Mouse (Mus musculus) bone marrow, adult 2 months (tissue): ENCODE results near the gene Gabarapl2. TPM values are rescaled to one million over a fixed set of nuclear protein-coding genes. Genes with fewer than 3 reads are reported as not detected.
A peak's percentile ranks its signal among the peaks of the same experiment; 100 is the strongest.

Source experiments
- H3K27ac ChIP-seq: fragments of 200-500 bp; 2 replicates; pipeline ENCODE4 v1.5.1; 2012; ENCODE audit warnings: low read depth, mild to moderate bottlenecking, control low read depth, inconsistent platforms, low read length; ENCODE audit not compliant: control insufficient read depth, poor library complexity, insufficient read depth
- H3K4me1 ChIP-seq: fragments of 200-500 bp; 2 replicates; pipeline ENCODE4 v1.6.1; 2011; ENCODE audit warnings: low read length; ENCODE audit not compliant: control insufficient read depth, insufficient read depth
- H3K4me3 ChIP-seq: fragments of 200-500 bp; replicated peaks from 2 replicates; pipeline ENCODE3; 2011; ENCODE audit warnings: mild to moderate bottlenecking, low read depth, low read length, control low read depth; ENCODE audit not compliant: control insufficient read depth
- CTCF ChIP-seq: fragments of 200-500 bp; IDR thresholded peaks from 2 replicates; pipeline ENCODE4 v1.5.1; 2011; ENCODE audit warnings: low read length, control low read depth; ENCODE audit not compliant: control insufficient read depth, insufficient read depth
- POLR2A ChIP-seq: fragments of 200-500 bp; IDR thresholded peaks from 2 replicates; pipeline ENCODE4 v1.6.1; 2011; ENCODE audit warnings: low read depth, mild to moderate bottlenecking, control low read depth, low read length, borderline replicate concordance; ENCODE audit not compliant: control insufficient read depth
- WGBS: fragments of 180-500 bp; shearing (Covaris S2); methylation state at CpG from one replicate; pipeline ENCODE4 v1.1.7; 2018; 5-methylcytosine and 5-hydroxymethylcytosine counted together
- polyA plus RNA-seq: library from polyadenylated mRNA; stranded (reverse); fragments of >200 nt; gene quantifications from 2 replicates; pipeline ENCODE4 v1.2.4, GENCODE M21; 2011; ENCODE audit warnings: low replicate concordance; ENCODE audit not compliant: missing spikeins, insufficient read depth, insufficient read length

Gabarapl2 gene
- polyA plus RNA-seq, 1 experiment = 84.5 TPM

DNA sequence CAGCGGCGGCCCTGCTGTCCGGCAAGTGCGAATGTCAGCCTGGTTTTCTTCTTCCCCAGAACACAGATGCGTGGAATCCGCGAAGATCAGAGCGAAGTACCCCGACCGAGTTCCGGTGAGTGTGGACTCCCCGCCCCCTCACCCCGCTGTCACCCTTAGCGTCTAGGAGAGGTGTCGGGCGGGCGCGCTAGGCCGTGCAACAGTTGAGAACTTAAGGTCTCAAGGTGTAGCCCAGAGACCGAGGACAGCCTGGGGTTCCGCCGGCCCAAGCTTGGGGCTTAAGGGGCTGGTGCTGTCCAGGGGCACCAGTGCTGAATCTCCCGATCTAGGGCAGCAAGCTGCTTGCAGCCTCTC lies 575 bp downstream of the Gabarapl2 start:
- peak overlapping the region; percentile 97 for H3K4me3 ChIP-seq
- WGBS = 1% methylated on average over 23 of the region's 23 CpGs
- peak overlapping the region; percentile 85 for H3K27ac ChIP-seq
- TF ChIP-seq POLR2A = no peak
- no peak for TF ChIP-seq CTCF
- peaks cover 2% of the 10 kb centered on the region for H3K4me1 ChIP-seq

DNA sequence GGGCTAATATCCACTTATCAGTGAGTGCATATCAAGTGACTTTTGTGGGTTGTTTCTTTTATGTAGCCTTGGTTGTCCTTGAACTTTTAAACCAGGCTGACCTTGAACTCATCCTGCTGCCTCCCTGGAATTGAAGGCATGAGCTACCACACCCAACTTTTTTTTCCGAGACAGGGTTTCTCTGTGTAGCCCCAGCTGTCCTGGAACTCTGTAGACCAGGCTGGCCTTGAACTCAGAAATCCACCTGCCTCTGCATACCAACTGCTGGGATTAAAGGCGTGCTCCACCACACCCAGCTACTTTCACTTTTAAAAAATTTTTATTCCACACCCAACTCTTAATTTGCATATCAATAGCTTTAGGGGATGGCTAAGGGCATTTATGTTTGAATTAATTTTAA lies 3.0 kb downstream of the Gabarapl2 start:
- H3K4me1 ChIP-seq = peaks cover 2% of the 10 kb centered on the region
- no peak overlapping the region for H3K27ac ChIP-seq
- no peak for TF ChIP-seq CTCF
- TF ChIP-seq POLR2A = no peak
- no peak overlapping the region for H3K4me3 ChIP-seq
- WGBS = 87% methylated on average over 2 of the region's 2 CpGs

DNA sequence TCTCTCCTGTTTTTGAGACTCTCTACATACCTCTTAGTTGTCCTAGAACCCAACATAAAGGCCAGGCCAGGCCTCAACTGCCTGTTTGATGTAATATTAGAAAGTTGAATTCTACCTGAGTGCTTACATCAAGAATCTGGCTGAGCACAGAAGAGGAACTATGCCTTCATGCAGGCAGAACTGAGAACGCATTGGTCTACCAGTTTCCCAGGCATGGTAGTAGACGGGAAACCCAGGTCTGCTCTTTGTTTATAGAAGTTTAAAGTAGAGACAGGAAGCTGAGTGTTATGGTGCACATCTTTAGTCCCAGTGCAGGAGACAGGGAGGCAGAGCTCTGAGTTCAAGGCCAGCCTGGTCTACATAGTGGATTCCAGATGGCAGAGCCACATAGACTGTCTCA lies 6.6 kb downstream of the Gabarapl2 start:
- Histone ChIP-seq H3K4me1 (no peaks in the 10 kb centered on the region; the same call in 1 of the 2 replicates), H3K27ac (no peak overlapping the region), H3K4me3 (no peak overlapping the region)
- WGBS = 65% methylated on average over 2 of the region's 2 CpGs
- TF ChIP-seq POLR2A (no peak), CTCF (no peak)

DNA sequence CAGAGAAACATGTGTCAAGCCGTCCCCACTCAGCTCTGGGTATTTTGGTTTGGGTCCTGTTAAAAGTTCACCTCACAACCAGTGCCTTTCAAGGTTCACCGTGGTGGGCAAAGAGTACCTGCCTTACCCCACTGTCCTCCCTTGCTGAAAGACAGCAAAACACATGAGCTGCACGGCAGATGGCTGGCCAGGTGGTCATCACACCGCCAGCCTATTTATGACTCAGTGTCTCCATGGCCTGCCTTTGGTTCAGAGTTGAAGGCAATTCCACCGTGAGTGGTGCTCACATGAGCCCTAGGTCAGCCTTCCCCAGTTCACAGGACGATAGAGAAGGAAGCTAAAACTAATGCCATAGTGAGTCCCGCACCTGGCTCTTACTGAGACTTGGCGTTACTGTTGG lies 7.5 kb downstream of the Gabarapl2 start:
- Histone ChIP-seq H3K27ac (no peak overlapping the region), H3K4me3 (no peak overlapping the region), H3K4me1 (no peaks in the 10 kb centered on the region; the same call in 1 of the 2 replicates)
- no peak for TF ChIP-seq CTCF
- no peak for TF ChIP-seq POLR2A
- 91% methylated on average over 8 of the region's 8 CpGs for WGBS

DNA sequence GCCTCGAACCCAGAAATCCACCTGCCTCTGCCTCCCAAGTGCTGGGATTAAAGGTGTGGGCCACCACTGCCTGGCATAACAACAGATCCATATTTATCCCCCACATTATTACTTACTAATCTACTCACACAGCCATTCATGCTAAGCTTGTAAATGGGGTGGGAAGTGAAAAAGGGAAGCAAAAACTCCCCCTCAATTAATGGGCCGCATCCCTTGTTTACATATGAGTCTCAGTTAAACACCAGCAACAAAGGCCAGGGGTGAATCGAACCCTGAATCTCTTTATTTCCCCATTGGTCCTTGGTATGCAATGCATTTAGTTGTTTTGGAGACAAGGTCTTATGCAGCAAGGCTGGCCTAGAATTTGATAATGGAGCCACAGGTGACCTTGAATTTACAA lies 10.3 kb downstream of the Gabarapl2 start:
- no peak overlapping the region for H3K4me3 ChIP-seq
- 68% methylated on average over 3 of the region's 3 CpGs for WGBS
- H3K4me1 ChIP-seq = no peaks in the 10 kb centered on the region; the same call in 1 of the 2 replicates
- H3K27ac ChIP-seq = no peak overlapping the region
- no peak for TF ChIP-seq CTCF
- TF ChIP-seq POLR2A = no peak

DNA sequence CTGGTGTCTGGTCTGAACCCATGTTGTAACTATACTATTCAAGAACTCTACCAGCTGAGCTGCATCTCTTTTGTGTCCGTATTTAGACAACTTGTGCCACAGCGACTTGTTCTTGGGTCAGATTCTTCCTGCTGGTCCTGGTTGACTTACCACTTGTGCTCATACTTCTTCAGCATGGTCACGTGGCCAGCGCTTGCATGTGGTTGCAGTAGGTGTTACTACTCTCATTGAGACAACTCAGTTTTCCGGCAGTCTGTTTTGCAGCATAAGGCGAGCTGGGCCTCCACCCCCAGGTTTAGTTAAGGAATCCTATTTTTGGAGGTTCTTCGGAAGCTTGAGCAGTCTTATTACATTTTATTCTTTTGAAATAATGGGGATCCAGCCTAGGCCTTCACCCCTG lies 10.8 kb downstream of the Gabarapl2 start:
- WGBS = 88% methylated on average over 7 of the region's 7 CpGs
- H3K4me1 ChIP-seq = no peaks in the 10 kb centered on the region; the same call in 1 of the 2 replicates
- no peak overlapping the region for H3K27ac ChIP-seq
- TF ChIP-seq POLR2A = no peak
- TF ChIP-seq CTCF = no peak
- H3K4me3 ChIP-seq = no peak overlapping the region

DNA sequence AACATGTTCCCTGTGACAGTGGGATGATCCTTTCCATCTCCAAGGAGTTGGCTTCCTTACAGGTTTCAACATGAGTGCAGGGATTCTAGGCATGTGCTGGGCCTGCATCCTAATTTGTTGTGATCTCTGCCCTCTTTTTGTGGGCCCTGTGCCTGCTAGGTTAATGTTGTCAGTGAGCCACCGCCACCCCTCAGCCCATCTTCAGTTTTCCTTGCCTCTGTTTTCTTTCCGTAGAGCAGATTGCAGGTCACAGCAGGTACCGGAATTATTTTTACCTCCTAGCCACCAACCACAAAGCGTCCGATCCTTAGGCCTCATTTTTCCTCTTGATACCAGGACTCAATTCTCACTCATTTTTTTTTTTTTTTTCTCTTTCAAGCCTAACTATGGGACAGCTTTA lies 11.4 kb downstream of the Gabarapl2 start:
- WGBS = 92% methylated on average over 5 of the region's 5 CpGs
- Histone ChIP-seq H3K27ac (no peak overlapping the region), H3K4me1 (no peaks in the 10 kb centered on the region; the same call in 1 of the 2 replicates), H3K4me3 (no peak overlapping the region)
- TF ChIP-seq POLR2A (no peak), CTCF (no peak)

DNA sequence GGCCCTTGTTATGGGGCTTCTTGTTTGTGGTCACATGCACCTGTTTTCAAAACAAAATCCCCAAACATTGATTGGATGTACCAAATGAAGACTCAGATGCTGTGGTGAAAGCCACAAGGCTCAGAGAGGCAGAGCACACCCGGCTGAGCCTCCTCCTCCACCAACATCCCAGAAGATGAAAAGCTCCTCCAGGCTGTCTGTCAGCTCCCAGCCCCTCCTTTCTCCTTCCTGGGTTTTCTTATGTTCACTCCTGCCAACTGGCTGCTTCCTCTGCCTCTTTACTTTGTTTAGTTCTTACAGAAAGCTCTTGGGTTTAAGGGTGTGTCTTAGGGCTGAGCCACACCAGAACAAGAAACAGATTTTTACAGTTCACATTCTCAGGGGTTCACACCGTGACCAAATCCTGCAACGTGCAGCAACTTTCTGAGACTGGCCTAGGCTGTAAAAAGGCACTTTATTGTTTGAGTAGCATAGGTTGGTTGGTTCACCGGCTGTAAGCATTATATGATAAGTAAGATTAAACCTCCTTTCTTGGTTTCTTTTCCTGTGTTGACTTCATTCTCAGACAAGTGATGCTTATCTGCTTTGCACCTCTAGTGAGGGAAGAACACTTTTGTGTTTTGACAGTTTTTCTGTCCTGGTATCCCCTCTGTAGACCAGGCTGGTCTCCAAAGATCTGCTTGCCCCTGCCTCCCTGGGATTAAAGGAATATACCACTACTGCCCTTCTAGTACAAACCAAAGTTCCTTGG lies 14.5 kb downstream of the Gabarapl2 start:
- no peaks in the 10 kb centered on the region for H3K4me1 ChIP-seq
- TF ChIP-seq POLR2A = no peak
- no peak for TF ChIP-seq CTCF
- H3K27ac ChIP-seq = no peak overlapping the region
- WGBS = 78% methylated on average over 4 of the region's 4 CpGs
- no peak overlapping the region for H3K4me3 ChIP-seq
